Mouse (Mus musculus) stomach, postnatal 0 days (tissue): ENCODE measurements around the gene Dhx32. TPM values are rescaled to one million over a fixed set of nuclear protein-coding genes. Genes with fewer than 3 reads are reported as not detected.

Experiments
- ATAC-seq: fragments of 200-750 bp; cut with Nextera tagmentation; 2 replicates; pipeline ENCODE4 v1.8.0; 2017; ENCODE audit not compliant: low FRiP score, low TSS enrichment
- DNase-seq: peaks from one replicate; pipeline ENCODE4 v3.0.0-alpha.2; 2016; ENCODE audit warnings: low spot score
- H3K27ac ChIP-seq: fragments of 300-500 bp; sonication (generic); replicated peaks from 2 replicates; pipeline ENCODE4 v1.5.1; 2014; ENCODE audit warnings: mild to moderate bottlenecking, control low read depth
- H3K27me3 ChIP-seq: fragments of 300-500 bp; sonication (generic); 2 replicates; pipeline ENCODE4 v1.6.1; 2014; ENCODE audit warnings: low read length; ENCODE audit not compliant: control insufficient read depth, insufficient read depth
- H3K36me3 ChIP-seq: fragments of 300-500 bp; sonication (generic); 2 replicates; pipeline ENCODE4 v1.6.1; 2014; ENCODE audit warnings: low read length, mixed read lengths; ENCODE audit not compliant: control insufficient read depth, insufficient read depth
- H3K4me1 ChIP-seq: fragments of 300-500 bp; sonication (generic); replicated peaks from 2 replicates; pipeline ENCODE4 v1.6.1; 2014; ENCODE audit warnings: antibody characterized with exemption; ENCODE audit not compliant: control insufficient read depth, insufficient read depth
- H3K4me2 ChIP-seq: fragments of 300-500 bp; sonication (generic); replicated peaks from 2 replicates; pipeline ENCODE4 v1.6.1; 2014; ENCODE audit warnings: low read depth, mild to moderate bottlenecking, control low read depth, moderate library complexity
- H3K4me3 ChIP-seq: fragments of 300-500 bp; sonication (generic); 2 replicates; pipeline ENCODE4 v1.5.1; 2014; ENCODE audit warnings: low read depth, low read length, control low read depth
- H3K9ac ChIP-seq: fragments of 300-500 bp; sonication (generic); 2 replicates; pipeline ENCODE4 v1.6.1; 2014; ENCODE audit warnings: mild to moderate bottlenecking, low read length, control low read depth, mixed read lengths
- H3K9me3 ChIP-seq: fragments of 300-500 bp; sonication (generic); 2 replicates; pipeline ENCODE4 v1.6.1; 2016; ENCODE audit warnings: low read length; ENCODE audit not compliant: control insufficient read depth
- CTCF ChIP-seq: IDR thresholded peaks from 2 replicates; pipeline ENCODE4 v1.5.1; 2016; ENCODE audit warnings: antibody characterized with exemption, low read depth, mild to moderate bottlenecking, moderate library complexity
- EP300 ChIP-seq: optimal IDR thresholded peaks from 2 replicates; pipeline ENCODE3; 2016; ENCODE audit warnings: antibody characterized with exemption
- WGBS: fragments of 180-500 bp; shearing (Covaris S2); extraction: QIAGEN DNeasy Blood & Tissue Kit; methylation state at CpG from one replicate; pipeline ENCODE4 v1.1.7; 2014; 5-methylcytosine and 5-hydroxymethylcytosine counted together
- polyA plus RNA-seq: library from polyadenylated mRNA; unstranded; fragments of >200 nt; fragmentation: Nextera tagmentation; extraction: Ambion mirVana; gene quantifications from 2 replicates; pipeline ENCODE4 v1.2.1, GENCODE M21; 2015

Gene Dhx32
- polyA plus RNA-seq, 1 experiment from 2014 or later: 57.6 TPM

DNA sequence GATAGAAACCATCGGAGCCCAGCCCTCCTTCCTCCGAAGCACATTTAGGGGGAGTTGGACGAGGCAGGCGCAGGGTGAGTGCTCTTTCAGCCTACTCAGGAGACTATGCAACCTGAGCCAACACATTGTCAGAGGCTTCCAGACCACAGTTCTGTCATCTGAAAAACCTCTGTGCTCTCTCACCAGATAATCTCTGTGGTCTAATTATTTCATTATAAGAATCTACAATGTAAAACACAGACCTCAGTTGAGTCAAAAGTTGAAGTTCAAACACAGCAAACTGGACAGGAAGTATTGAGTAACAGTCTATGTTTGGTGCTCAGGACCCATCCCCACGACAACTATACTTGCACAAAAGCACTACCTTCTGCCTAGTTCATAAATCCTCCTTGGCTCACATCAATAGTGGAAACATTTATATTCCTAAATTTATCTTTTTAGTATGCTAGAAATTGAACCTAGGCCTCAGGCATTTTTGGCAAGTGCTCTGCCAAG is 24.5 kb downstream of the Dhx32 start:
- no peak overlapping the region for H3K9ac ChIP-seq
- no peaks in the 10 kb centered on the region for H3K4me1 ChIP-seq
- H3K4me3 ChIP-seq: no peak overlapping the region
- no peak overlapping the region for H3K4me2 ChIP-seq
- TF ChIP-seq CTCF (no peak), EP300 (no peak)
- no peaks in the 10 kb centered on the region for H3K27me3 ChIP-seq
- no peaks in the 10 kb centered on the region for H3K36me3 ChIP-seq
- no peak for ATAC-seq
- WGBS: 60% methylated on average over 5 of the region's 5 CpGs
- H3K9me3 ChIP-seq: no peaks in the 10 kb centered on the region
- no peak overlapping the region for H3K27ac ChIP-seq
- no peak for DNase-seq

DNA sequence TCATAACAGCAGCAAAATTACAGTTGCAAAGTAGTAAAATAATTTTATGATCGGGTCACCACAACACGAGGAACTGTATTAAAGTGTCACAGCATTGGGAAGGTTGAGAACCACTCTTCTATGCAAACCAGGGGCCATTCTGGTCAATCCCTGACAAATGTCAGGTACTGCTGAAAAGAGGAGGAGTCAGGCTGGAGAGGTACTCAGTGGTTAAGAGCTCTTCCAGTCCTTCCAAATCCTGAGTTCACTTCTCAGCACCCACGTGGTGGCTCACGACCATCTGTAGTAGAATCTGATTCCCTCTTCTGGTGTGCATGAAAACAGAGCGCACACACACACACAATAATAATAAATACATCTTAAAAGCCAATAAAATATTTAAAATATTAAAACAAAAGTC is 31.4 kb downstream of the Dhx32 start:
- Histone ChIP-seq H3K27me3 (no peaks in the 10 kb centered on the region), H3K9ac (no peak overlapping the region), H3K4me1 (no peaks in the 10 kb centered on the region), H3K9me3 (no peaks in the 10 kb centered on the region), H3K27ac (no peak overlapping the region), H3K4me2 (no peak overlapping the region), H3K36me3 (no peaks in the 10 kb centered on the region), H3K4me3 (no peak overlapping the region)
- no peak for TF ChIP-seq CTCF
- no peak for TF ChIP-seq EP300
- DNase-seq (no peak), ATAC-seq (no peak)
- WGBS: 88% methylated on average over 5 of the region's 5 CpGs

DNA sequence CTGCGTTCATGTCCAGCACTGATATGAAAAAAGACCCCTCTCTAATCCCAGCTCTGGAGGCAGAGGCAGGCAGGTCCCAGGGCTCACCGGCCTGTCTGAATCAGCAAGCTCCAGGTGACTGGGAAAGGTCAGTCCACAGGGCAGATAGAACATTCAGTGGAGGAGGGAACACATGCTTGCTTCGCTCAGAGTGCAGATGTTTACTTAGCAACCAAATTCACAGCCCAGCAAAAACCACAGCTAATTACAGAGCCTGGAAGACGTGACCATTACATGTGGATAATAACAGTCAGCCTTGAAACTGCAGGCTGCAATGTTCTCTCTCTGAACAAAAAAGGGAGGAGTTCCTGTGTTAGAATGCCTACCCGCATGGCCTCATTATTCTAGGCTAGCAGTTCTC is 31.9 kb downstream of the Dhx32 start:
- peak; percentile 56; the same call in 1 of the 2 replicates for ATAC-seq
- Histone ChIP-seq H3K4me3 (no peak overlapping the region), H3K9ac (no peak overlapping the region), H3K9me3 (no peaks in the 10 kb centered on the region), H3K36me3 (no peaks in the 10 kb centered on the region), H3K4me1 (no peaks in the 10 kb centered on the region), H3K4me2 (no peak overlapping the region), H3K27ac (no peak overlapping the region), H3K27me3 (no peaks in the 10 kb centered on the region)
- no peak for TF ChIP-seq EP300
- no peak for TF ChIP-seq CTCF
- 43% methylated on average over 5 of the region's 5 CpGs for WGBS
- peak; percentile 25 for DNase-seq

DNA sequence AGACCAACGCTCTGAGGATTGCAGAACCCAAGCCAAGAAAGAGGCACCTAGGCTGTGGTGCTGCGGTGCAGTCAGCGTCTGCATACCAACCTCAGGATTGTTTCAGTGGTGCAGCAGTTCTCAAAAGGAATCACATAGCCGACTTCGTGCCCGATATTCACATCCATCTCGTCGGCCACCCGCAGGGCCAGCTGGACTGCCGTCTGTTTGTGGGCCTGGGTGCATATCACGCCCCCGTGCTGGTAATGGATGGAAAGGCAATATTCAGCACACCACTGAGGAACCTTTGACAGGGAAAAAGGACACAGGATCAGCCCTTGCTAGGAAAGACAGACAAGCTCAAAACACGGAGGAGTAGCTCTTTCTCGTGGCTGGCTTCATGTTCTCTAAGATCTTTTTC is 33.8 kb downstream of the Dhx32 start:
- H3K27me3 ChIP-seq: no peaks in the 10 kb centered on the region
- H3K4me2 ChIP-seq: no peak overlapping the region
- no peak overlapping the region for H3K9ac ChIP-seq
- WGBS: 63% methylated on average over 14 of the region's 14 CpGs
- H3K36me3 ChIP-seq: no peaks in the 10 kb centered on the region
- H3K4me1 ChIP-seq: no peaks in the 10 kb centered on the region
- no peak overlapping the region for H3K4me3 ChIP-seq
- H3K9me3 ChIP-seq: no peaks in the 10 kb centered on the region
- TF ChIP-seq EP300: no peak
- no peak for TF ChIP-seq CTCF
- ATAC-seq: no peak
- no peak for DNase-seq
- peak overlapping the region; percentile 65 for H3K27ac ChIP-seq

DNA sequence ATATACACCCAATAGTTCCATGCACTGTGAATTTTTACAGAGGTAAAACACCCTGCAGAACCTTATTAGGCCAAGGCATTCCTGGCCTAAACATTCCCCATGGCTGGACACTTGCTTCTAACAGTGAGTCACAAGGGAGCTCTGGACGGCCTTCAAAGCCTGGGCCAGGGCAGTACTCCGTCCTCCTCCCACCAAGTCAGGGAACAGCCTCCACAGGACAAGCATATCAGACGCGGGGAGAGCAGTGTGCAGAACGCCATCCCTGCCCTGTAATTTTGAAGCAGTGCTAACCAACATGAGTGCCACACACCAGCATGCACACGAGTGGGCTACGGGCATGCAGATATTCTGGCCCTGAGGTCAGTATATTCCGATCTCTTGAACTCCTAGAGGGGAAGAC is 35.2 kb downstream of the Dhx32 start:
- Histone ChIP-seq H3K4me1 (0 out of 2 replicates have a peak, but pooled peaks cover 2% of the 10 kb centered on the region), H3K27ac (peak overlapping the region; percentile 78), H3K4me2 (no peak overlapping the region), H3K9me3 (no peaks in the 10 kb centered on the region), H3K36me3 (no peaks in the 10 kb centered on the region), H3K9ac (0 out of 2 replicates have a peak overlapping the region, but pooled peaks have one; percentile 13), H3K4me3 (no peak overlapping the region), H3K27me3 (no peaks in the 10 kb centered on the region)
- TF ChIP-seq EP300 (no peak), CTCF (no peak)
- DNase-seq (no peak), ATAC-seq (peak; percentile 36; the same call in 1 of the 2 replicates)
- WGBS: 68% methylated on average over 8 of the region's 8 CpGs

DNA sequence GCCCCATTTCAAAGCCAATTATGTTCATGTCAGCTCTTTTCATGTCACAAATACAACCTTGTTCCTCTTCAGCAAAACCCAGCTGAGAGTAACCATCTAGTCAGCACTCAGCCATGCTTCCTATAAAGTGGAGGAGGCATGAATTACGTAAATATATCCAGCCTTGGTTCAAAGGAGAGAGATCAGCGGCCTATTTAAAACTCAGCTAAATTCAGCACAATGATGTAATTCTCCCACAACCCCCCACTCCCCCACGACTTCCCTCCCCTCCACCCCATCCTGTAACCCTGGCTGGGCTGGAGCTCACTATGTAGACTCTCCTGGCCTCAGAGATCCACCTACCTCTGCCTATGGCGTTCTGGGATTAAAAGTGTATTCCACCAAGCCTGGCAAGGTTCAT is 37.8 kb downstream of the Dhx32 start:
- 41% methylated on average over 4 of the region's 4 CpGs for WGBS
- ATAC-seq (peak; percentile 40; the same call in 1 of the 2 replicates), DNase-seq (no peak)
- Histone ChIP-seq H3K27ac (peak overlapping the region; percentile 24; the same call in 1 of the 2 replicates), H3K9me3 (no peaks in the 10 kb centered on the region), H3K36me3 (no peaks in the 10 kb centered on the region; the same call in 1 of the 2 replicates), H3K4me3 (no peak overlapping the region), H3K4me2 (no peak overlapping the region), H3K9ac (no peak overlapping the region), H3K27me3 (no peaks in the 10 kb centered on the region), H3K4me1 (0 out of 2 replicates have a peak, but pooled peaks cover 2% of the 10 kb centered on the region)
- TF ChIP-seq EP300 (no peak), CTCF (no peak)
